Mouse (Mus musculus) stomach, postnatal 0 days (tissue): ENCODE measurements around the gene Itm2c.

Experiments used
- CTCF ChIP-seq: IDR thresholded peaks from 2 replicates; pipeline ENCODE4 v1.5.1; 2016; ENCODE audit warnings: antibody characterized with exemption, low read depth, mild to moderate bottlenecking, moderate library complexity
- EP300 ChIP-seq: optimal IDR thresholded peaks from 2 replicates; pipeline ENCODE3; 2016; ENCODE audit warnings: antibody characterized with exemption

DNA sequence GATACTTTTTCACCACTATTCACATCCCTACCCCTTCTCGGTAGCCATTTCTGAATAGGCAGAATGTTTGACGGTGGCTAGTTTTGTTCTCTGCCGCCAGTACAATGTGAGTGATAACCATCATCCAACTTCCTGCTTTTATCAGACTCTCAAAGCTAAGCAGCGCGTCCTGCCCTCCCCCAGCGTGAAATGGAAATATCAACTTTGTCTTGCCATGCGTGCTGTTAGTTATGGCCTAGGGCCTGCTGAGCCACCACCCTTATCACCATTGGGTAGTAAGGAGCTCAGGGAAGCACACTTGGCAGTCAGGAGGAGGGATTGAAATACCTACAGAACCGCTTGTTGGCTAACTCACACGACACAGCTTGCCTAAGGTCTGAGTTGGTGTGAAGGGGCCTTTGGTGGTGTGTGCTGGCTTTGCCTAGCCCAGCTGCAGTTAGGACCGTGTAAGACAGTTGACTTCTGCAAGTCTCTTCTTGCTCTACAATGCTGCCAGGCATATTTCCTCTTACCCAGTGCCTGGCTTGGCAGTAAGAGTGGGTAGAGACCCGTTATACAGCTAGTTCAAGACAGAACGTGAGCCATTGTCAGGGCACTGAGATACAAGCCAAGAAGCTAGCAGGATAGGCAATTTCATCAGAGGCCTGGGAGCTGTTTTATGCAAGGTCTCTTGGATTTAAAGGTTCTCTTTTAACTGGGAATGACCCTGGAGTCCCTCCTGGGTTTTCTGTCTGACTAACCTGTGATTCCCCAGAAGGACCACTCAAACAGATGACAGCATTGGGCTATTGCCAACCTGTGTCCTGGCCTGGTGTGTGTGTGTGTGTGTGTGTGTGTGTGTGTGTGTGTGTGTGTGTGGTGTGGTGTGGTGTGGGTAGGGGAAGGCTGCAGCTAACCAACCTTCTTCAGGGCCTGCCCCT, 3.0 kb downstream of the Itm2c start:
- TF ChIP-seq CTCF: no peak
- no peak for TF ChIP-seq EP300
